Mouse (Mus musculus): ENCODE data around the gene Smdt1.

Smdt1 gene

DNA sequence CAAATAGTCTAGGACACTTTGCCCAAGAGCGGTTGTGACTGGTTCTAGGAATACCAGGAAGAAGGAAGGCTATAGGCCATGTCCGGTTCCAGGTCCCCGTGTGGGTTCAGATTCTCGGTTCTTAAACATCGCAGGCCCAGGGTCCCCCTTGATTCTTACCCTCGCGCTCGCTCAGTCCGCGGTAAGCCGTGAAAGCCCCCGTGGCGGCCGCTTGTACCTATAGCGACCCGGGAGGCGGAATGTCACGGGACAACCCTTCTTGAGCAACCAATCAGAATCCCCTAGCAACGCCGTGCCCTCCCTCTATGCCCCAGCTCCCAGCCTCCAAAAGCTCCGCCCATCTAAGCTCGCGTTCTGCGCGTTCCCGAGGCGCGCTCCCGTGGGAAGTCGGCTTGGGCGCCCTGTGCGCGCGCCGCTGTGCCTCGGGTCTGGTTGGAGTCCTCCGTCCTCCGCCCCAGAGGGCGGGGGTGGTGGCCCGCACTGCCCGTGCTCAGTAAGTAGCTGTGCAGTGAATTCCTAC lies at the start of gene Smdt1, which contains the start of the genes Naga and Pheta2:
Gene Smdt1, plus strand, starts transcription at position 367 of the 520 bp plus-strand sequence.
Gene Naga, minus strand, starts transcription at position 333 of the 520 bp plus-strand sequence.
Gene Pheta2, plus strand, starts transcription at position 350 of the 520 bp plus-strand sequence.
- POLR2A ChIA-PET: interaction anchor here (0.6 to 3.5 kb wide), 55 partner anchors 9 to 952 kb away, joined by 3 to 43 read pairs (median 4); partner anchors contain the start of genes Ndufa6 (in 3 of the 4), Poldip3 (in 3 of the 4), Srebf2 (in 2 of the 4) and Wbp2nl (in 2 of the 4)
- CTCF ChIA-PET: interaction anchor here (0.6 to 2.9 kb wide), 10 partner anchors 15 to 721 kb away, joined by 3 to 16 read pairs (median 3); partner anchors contain the start of genes Ndufa6 (in 2 of the 4), 1500009C09Rik (in 1 of the 4) and Cyp2d22 (in 1 of the 4)

DNA sequence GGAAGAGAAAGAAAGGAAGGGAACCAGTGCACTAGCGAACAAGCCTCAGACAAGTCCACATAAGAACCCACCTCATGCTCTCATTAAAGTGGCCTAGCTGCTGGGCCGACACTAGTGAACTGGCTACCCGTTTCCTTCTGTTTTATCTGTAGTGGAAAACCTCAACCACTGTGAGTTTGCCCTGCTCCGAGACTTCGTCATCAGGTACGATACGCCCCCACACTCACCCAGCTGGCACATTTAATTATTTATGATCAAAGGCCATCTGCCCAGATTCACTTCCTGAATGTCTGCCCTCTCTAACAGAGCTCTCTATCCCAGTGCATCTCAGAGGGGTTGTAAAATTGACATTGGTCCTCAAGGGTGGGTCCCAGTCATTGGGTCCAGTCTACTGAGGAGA lies 48.5 kb upstream of the Smdt1 start:
- ChIA-PET POLR2A (interaction anchor here in 2 of 4 experiments (0.8 to 1.2 kb wide), 2 partner anchors 8 to 9 kb away, joined by 4 to 5 read pairs; partner anchors contain the start of gene Wbp2nl (in 2 of the 2)), CTCF (interaction anchor here in 1 of 4 experiments (0.5 kb wide), 1 partner anchor 745 kb away, joined by 5 read pairs; no protein-coding TSS in a partner anchor)

DNA sequence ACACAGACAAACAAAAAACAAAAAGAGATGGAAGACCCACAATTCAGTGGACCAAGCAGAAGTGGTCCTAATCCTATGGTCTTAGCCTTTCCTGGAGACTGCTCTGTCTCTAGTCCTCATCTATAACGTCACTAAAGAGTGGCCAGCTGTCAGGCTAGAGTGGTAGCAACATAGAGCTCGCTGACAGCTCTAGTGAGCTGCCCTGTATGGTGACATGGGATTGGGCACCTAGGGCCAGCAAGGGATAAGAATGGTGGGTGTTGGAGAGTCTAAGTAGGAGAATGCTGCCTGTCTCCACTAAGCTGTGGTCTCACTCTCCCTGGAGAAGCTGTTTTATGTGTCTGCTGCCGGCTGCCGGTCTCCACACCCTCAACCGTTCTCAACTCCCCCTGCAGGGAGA lies 45.9 kb upstream of the Smdt1 start:
- ChIA-PET CTCF (interaction anchor here in 2 of 4 experiments (0.6 to 1.5 kb wide), 6 partner anchors 9 to 1991 kb away, joined by 3 read pairs; no protein-coding TSS in a partner anchor), POLR2A (interaction anchor here in 2 of 4 experiments (0.8 to 2.4 kb wide), 4 partner anchors 12 to 856 kb away, joined by 3 to 9 read pairs (median 4); partner anchors contain the start of genes Poldip3 (in 1 of the 2) and Sept3 (in 1 of the 2))

DNA sequence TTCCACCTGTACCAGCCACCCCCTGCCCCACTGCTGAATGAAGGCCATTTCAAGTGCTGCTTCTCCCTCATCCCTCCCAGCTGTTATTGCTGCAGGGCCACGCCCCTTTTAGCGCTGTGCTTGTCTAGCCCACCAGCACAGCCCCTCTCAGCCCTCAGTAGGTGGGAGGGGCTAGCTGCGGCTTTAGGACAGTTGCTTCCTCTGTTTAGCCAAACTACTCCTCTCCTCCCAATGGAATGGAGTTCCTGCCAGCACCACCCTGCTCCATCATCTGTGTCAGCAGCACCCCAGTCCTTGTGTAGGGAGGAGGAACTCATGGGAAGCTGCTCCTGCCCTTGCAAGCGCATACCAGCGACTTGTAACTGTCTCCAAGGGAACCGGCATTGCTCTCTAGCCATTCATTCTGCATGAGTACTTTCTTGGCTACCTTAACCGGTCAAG lies 45.5 kb upstream of the Smdt1 start:
- ChIA-PET POLR2A (interaction anchor here in 2 of 4 experiments (0.8 to 2.4 kb wide), 5 partner anchors 12 to 856 kb away, joined by 3 to 9 read pairs (median 4); partner anchors contain the start of genes Poldip3 (in 1 of the 2) and Sept3 (in 1 of the 2)), CTCF (interaction anchor here in 2 of 4 experiments (0.6 to 1.5 kb wide), 7 partner anchors 10 to 793 kb away, joined by 3 to 4 read pairs (median 3); no protein-coding TSS in a partner anchor)

DNA sequence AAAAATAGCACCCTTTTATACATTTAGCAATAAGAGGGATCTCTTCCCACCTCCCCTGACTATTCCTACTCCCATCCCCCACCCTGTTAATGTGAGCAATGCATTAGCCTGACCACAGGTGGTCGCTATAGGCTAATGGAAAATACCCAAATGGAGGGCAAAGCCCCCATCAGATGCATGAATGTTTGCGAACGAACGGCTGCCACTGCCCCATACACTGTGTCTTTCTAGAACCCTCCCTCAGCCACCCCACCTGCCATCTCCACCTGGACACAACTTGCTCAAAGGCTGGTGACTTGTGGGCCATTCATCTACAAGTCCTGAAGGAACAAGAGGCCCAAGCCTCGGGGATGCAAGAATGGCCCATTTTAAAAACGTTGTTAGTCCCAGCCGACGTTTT lies 44.7 kb upstream of the Smdt1 start:
- ChIA-PET CTCF (interaction anchor here in 2 of 4 experiments (0.6 to 1.5 kb wide), 4 partner anchors 11 to 792 kb away, joined by 3 read pairs; no protein-coding TSS in a partner anchor), POLR2A (interaction anchor here in 1 of 4 experiments (0.6 to 2.4 kb wide), 4 partner anchors 19 to 49 kb away, joined by 3 to 9 read pairs (median 4); partner anchors contain the start of genes Naga, Pheta2, Sept3 and Smdt1)

DNA sequence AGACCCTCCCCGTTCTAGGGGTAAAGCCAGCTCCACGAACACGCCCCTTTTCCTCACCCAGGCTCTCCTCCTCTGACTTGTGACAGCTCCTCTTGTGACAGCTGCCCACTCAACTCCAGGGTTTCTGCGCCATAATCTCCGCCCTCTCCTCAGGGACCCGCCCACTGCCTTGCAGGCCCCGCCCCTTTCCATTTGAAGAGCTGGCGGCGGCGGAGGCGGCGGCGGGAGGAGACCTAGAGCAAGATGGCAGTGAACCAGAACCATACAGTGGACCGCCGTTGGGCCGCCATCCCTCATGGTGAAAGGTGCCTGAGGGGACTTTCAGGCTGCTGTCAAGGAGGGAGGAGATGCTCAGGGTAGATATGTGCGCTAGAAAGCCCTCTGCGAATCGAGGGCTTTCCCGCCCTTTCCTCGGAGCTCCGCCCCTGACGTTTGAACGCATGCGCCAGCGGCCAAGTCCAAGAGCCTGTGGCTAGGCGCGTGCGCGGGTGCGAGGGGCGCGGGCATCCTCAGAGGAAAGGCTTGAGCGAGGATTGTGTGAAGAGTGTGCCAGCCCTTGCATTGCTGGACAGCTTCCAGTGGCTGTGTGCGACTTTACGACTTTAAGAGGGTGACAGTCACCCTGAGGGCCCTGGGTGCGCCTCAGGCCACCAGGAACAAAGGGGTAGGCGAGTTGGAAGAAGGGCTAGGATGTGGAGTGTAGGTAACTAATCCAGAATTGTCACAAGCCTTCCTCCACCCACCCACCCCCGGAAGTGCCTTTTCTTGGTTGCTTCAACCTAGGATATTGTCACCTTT lies 39.8 kb upstream of the Smdt1 start, which contains the start of gene Wbp2nl:
Gene Wbp2nl, plus strand, starts transcription at position 191 of the 798 bp plus-strand sequence.
- POLR2A ChIA-PET: interaction anchor here (0.5 to 2.4 kb wide), 42 partner anchors 9 to 850 kb away, joined by 3 to 16 read pairs (median 3); partner anchors contain the start of genes Srebf2 (in 3 of the 4), Naga (in 2 of the 4), Pheta2 (in 2 of the 4) and Smdt1 (in 2 of the 4)
- CTCF ChIA-PET: interaction anchor here (0.6 to 1.7 kb wide), 19 partner anchors 16 to 1146 kb away, joined by 3 to 13 read pairs (median 4); partner anchors contain the start of gene Ndufa6 (in 1 of the 4)

DNA sequence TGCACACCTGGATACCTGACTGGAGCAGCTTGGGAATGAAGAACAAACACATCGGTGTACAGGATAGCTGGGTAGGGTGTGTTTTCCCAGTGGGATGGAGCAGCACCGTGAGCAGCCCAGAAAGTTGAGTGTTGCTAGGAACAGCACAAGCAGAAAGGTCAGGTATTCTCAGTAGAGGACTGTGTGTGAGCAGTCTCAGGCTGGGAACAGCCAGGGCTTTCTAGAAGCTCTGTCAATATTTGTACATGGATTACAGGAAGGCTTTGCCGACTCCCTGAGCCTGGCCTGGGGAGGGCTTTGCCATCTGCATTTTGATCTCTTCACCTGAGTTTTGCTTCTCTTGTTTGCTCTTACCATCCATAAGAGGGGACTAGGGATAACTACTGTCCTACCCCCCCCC lies 31.7 kb upstream of the Smdt1 start:
- CTCF ChIA-PET: interaction anchor here in 1 of 4 experiments (1.1 kb wide), 1 partner anchor 36 kb away, joined by 4 read pairs; no protein-coding TSS in a partner anchor
- POLR2A ChIA-PET: interaction anchor here in 1 of 4 experiments (1.2 kb wide), 1 partner anchor 39 kb away, joined by 3 read pairs; no protein-coding TSS in a partner anchor

DNA sequence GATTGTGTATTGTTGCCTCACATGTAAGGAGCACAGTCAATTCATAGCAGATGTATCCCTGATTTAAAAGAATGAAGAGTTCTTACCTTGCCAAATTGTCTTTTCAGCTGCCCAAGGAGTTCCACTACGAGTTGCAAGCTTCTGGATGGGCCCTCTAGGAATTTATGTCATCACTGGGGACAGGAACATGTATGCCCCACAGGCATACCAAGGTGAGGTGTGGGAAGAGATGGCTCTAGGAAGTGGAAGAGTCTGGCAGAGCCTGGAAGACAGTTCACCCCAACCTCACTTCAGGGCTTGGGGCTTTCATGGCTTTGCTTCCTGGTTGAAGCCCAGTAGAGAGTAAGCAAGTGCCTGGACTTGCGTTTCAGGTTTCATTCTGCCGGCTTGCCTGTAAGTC lies 30.3 kb upstream of the Smdt1 start:
- CTCF ChIA-PET: no interaction called here
- POLR2A ChIA-PET: interaction anchor here in 2 of 4 experiments (0.8 to 1.1 kb wide), 2 partner anchors 9 to 46 kb away, joined by 4 to 6 read pairs; partner anchors contain the start of genes Ndufa6 (in 1 of the 2) and Wbp2nl (in 1 of the 2)

DNA sequence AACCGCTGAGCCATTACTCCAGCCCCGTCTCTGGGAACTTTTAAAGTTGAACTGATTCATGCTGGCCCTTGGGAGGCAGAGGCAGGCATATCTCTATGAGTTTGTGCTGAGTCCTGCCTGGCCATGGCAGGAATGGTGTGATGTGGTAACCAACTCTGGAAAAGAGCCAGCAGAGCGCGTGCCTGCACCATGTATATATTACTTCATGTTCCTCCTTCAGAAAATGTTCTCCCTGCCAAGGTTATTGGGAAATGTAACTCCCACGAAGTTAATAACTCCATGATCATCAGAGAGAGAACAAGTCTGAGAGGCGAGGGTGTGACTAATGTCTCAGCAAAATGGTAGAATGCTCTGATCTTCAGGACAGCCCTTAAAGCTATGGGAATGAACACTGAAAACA lies 20.9 kb upstream of the Smdt1 start:
- POLR2A ChIA-PET: interaction anchor here in 2 of 4 experiments (0.6 kb wide), 2 partner anchors 177 to 543 kb away, joined by 3 to 4 read pairs; no protein-coding TSS in a partner anchor
- CTCF ChIA-PET: no interaction called here

DNA sequence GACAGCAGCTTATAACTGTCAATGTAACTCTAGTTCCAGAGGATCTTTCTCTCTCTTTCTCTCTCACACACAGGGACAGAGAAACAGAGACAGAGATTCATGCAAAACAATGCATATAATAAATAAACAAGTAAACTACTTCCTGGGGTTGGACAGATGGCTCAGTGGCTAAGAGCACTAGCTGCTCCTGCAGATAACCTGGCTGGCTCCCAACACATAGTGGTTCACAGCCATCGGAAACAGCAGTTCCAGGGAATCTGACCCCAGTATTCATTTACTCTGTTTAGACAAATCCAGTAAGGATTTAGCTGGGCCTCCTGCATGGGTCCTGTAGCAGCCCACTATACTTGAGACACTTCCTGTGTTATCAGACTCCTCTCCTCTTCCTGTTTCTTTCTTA lies 19.1 kb upstream of the Smdt1 start:
- CTCF ChIA-PET: interaction anchor here in 2 of 4 experiments (0.5 to 1.5 kb wide), 5 partner anchors 35 to 672 kb away, joined by 3 to 7 read pairs (median 3); partner anchors contain the start of gene Ndufa6 (in 1 of the 2)
- POLR2A ChIA-PET: interaction anchor here in 2 of 4 experiments (0.7 to 2.0 kb wide), 3 partner anchors 18 to 37 kb away, joined by 3 to 6 read pairs (median 3); partner anchors contain the start of genes Naga (in 1 of the 2), Pheta2 (in 1 of the 2) and Smdt1 (in 1 of the 2)

DNA sequence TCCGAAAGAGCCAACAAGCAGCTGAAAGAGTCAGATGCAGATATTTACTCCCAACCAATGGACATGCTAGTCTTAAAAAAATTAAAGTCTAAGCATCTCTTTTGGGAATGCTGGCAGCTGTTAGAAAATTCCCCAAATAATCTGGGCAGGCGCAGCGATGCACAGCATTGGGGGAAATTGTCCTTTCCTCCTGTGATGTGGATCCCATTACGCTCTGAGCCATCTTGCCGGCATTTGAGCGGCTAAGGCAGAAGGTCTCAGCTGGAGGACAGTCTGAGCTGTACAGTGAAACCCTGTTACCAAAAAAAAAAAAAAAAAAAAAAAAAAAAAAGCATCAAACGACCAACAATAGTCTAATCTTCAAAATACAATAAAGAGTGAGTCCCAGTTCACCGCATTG lies 16.6 kb upstream of the Smdt1 start:
- CTCF ChIA-PET: no interaction called here
- POLR2A ChIA-PET: interaction anchor here in 3 of 4 experiments (1.0 to 4.4 kb wide), 5 partner anchors 10 to 42 kb away, joined by 3 to 28 read pairs (median 4); partner anchors contain the start of genes Naga (in 3 of the 3), Pheta2 (in 3 of the 3) and Smdt1 (in 3 of the 3)

DNA sequence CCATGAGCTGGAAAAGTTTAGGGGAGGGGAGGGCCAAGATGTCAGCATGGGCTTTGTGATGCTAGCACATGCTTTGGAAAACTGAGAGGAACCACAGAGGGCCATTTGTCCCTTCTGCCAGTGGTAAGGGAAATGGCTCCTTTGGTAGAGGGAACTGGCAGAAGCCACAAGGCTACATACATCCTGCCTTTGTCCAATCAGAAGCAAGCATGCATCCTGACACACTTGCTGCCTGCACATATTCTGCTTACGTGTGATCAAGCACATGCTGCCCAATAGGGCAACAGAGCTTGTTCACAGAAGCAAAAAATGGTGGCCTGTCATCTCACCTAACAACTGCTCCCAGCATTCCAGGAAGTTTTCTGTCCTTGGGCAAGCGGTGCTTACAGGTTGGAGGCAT lies 13.4 kb upstream of the Smdt1 start:
- ChIA-PET CTCF (interaction anchor here in 1 of 4 experiments (1.3 kb wide), 1 partner anchor 26 kb away, joined by 4 read pairs; the partner anchor contains the start of gene Wbp2nl), POLR2A (interaction anchor here in 2 of 4 experiments (0.6 to 4.4 kb wide), 6 partner anchors 13 to 179 kb away, joined by 3 to 28 read pairs (median 4); partner anchors contain the start of genes Naga (in 2 of the 2), Pheta2 (in 2 of the 2), Smdt1 (in 2 of the 2) and Ndufa6 (in 1 of the 2))

DNA sequence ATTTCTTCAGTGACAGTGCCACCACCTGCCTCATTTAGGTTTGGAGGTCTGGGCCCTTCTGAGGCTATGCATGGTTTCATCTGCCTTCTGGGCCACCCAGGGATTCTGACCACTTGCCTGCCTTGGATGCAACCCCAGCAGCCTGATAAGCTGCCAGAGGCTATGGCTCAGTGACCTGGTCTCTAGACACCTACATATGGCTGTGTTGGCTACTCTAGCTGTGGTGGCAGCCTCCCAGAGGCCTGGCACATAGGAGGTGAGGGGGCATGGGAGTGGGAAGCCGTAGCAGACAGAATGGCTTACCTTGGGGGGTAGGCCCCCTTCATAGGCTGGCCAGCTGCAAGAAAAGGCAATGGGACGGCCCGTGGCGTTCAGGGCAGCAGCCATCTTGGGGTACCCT lies 3.6 kb upstream of the Smdt1 start:
- ChIA-PET CTCF (interaction anchor here in 3 of 4 experiments (0.5 to 1.2 kb wide), 4 partner anchors 11 to 751 kb away, joined by 3 to 5 read pairs (median 3); partner anchors contain the start of gene 4930407I10Rik (in 1 of the 3)), POLR2A (interaction anchor here in 3 of 4 experiments (0.7 to 1.9 kb wide), 5 partner anchors 9 to 81 kb away, joined by 3 to 9 read pairs (median 3); no protein-coding TSS in a partner anchor)

DNA sequence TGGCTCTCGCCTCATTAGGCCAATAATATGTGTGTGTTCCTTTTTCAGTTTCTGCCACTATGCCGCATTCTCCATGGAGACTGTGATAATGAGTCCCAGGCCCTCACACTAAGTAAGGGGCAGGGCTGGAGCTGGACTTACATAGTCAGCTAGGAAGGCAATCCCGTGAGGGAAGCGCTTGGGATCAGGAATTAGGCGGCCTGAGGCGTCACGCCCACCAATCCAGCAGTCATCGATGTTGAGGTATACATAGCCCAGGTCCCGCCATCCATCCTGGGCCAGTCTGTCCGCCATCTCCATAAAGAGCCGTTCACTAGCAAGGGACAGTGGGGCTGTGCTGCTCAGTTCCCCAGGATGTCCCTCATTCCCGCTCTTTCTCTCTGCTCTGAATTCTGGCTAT lies 2.1 kb upstream of the Smdt1 start:
- CTCF ChIA-PET: no interaction called here
- POLR2A ChIA-PET: interaction anchor here in 2 of 4 experiments (0.6 to 2.9 kb wide), 5 partner anchors 9 to 63 kb away, joined by 3 to 34 read pairs (median 8); no protein-coding TSS in a partner anchor

DNA sequence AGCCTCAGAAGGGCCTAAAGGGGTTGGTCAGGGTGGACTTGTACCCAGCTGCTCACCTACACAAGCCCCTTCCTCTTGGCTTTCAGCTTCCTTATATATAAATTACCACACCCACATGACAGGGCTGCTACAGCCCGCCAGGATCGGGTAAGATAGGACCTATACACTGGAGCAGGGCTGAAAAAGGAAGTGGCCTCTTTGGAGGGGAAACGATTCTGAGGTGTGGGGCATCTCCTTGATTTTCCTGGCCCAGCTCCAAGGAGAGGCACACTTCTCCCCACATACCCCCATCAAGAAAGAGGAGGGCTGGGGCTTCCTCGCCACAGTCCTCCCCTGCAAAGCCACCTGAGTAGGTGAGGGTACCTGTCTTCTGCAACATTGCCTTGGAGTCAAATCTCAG lies 884 bp upstream of the Smdt1 start:
- ChIA-PET CTCF (interaction anchor here in 2 of 4 experiments (0.5 to 2.9 kb wide), 6 partner anchors 16 to 718 kb away, joined by 3 to 16 read pairs (median 4); partner anchors contain the start of genes 1500009C09Rik (in 1 of the 2), Cyp2d22 (in 1 of the 2) and Ndufa6 (in 1 of the 2)), POLR2A (interaction anchor here (0.6 to 3.5 kb wide), 39 partner anchors 9 to 944 kb away, joined by 3 to 43 read pairs (median 5); partner anchors contain the start of genes Poldip3 (in 2 of the 4), Srebf2 (in 2 of the 4), Wbp2nl (in 2 of the 4) and 1500009C09Rik (in 1 of the 4))

DNA sequence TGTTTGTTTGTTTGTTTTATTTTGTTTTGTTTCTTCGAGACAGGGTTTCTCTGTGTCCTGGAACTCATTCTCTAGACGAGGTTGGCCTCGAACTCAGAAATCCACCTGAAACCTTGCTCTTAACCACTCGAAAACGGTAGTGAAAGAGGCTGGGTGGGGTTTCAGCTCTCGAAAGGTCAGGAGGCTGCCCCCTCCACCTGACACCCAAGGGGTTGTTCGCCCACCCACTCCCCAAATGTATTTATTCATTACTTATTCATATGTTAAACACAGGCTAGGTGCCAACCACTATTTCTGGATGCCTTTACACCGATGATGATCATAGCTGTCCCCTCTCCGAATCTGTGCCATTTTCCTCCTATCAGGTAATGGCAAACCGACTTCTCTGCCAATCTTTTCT lies 391 bp downstream of the Smdt1 start:
- CTCF ChIA-PET: interaction anchor here in 3 of 4 experiments (0.6 to 2.9 kb wide), 6 partner anchors 14 to 720 kb away, joined by 3 to 16 read pairs (median 4); partner anchors contain the start of gene Ndufa6 (in 2 of the 3)
- POLR2A ChIA-PET: interaction anchor here in 3 of 4 experiments (0.6 to 3.5 kb wide), 41 partner anchors 8 to 952 kb away, joined by 3 to 43 read pairs (median 5); partner anchors contain the start of genes Ndufa6 (in 3 of the 3), Poldip3 (in 2 of the 3), 1500009C09Rik (in 1 of the 3) and Polr3h (in 1 of the 3)

Measured in embryonic stem cell, embryonic (primary cell).